Mouse (Mus musculus): ENCODE measurements at regions not wholly inside any gene's neighbourhood (a gene's known extent, or its start where the extent isn't known, plus 50 kb on each side); places are given as distances from the start of the nearest gene placed in this dataset.

GRCm38 (mm10) chr6:103335683-103336082, 174.7 kb upstream of the Chl1 start:
- H3K4me3 ChIP-seq (ENCODE audit: insufficient read depth, low read length): no peak overlapping the region
- TF ChIP-seq POLR2A (IDR thresholded peaks at IDR 0.05; ENCODE audit: low read depth, low read length) (no peak), CTCF (IDR thresholded peaks at IDR 0.05; ENCODE audit: borderline replicate concordance, insufficient read depth, low read length) (no peak)

GRCm38 (mm10) chr6:103339961-103340732, 170.2 kb upstream of the Chl1 start:
- TF ChIP-seq POLR2A (IDR thresholded peaks at IDR 0.05; ENCODE audit: low read depth, low read length) (no peak), CTCF (IDR thresholded peaks at IDR 0.05; ENCODE audit: borderline replicate concordance, insufficient read depth, low read length) (no peak)
- H3K27ac ChIP-seq (ENCODE audit: insufficient read depth, low read length): no peak overlapping the region
- no peaks in the 10 kb centered on the region for H3K4me1 ChIP-seq (ENCODE audit: control insufficient read depth, insufficient read depth, low read length)
- H3K4me3 ChIP-seq (ENCODE audit: insufficient read depth, low read length): no peak overlapping the region

More at GRCm38 (mm10) chr6:103335683-103336082, 174.7 kb upstream of the Chl1 start:
- Histone ChIP-seq H3K4me1 (ENCODE audit: control insufficient read depth, insufficient read depth, low read length) (no peaks in the 10 kb centered on the region), H3K27ac (ENCODE audit: insufficient read depth, low read length) (no peak overlapping the region)

- Histone ChIP-seq H3K27ac (ENCODE audit: insufficient read depth, low read length) (no peak overlapping the region), H3K4me1 (ENCODE audit: control insufficient read depth, insufficient read depth, low read length) (no peaks in the 10 kb centered on the region), H3K4me3 (ENCODE audit: insufficient read depth, low read length) (no peak overlapping the region)
- TF ChIP-seq CTCF (IDR thresholded peaks at IDR 0.05; ENCODE audit: borderline replicate concordance, insufficient read depth, low read length) (no peak), POLR2A (IDR thresholded peaks at IDR 0.05; ENCODE audit: low read depth, low read length) (no peak)
These were observed 166.9 kb upstream of the Chl1 start for GRCm38 (mm10) chr6:103343515-103343914.

GRCm38 (mm10) chr6:103344413-103344812, 166.0 kb upstream of the Chl1 start:
- no peak for TF ChIP-seq POLR2A (IDR thresholded peaks at IDR 0.05; ENCODE audit: low read depth, low read length)
- TF ChIP-seq CTCF (IDR thresholded peaks at IDR 0.05; ENCODE audit: borderline replicate concordance, insufficient read depth, low read length): no peak
- H3K4me1 ChIP-seq (ENCODE audit: control insufficient read depth, insufficient read depth, low read length): no peaks in the 10 kb centered on the region
- no peak overlapping the region for H3K27ac ChIP-seq (ENCODE audit: insufficient read depth, low read length)
- H3K4me3 ChIP-seq (ENCODE audit: insufficient read depth, low read length): no peak overlapping the region

GRCm38 (mm10) chr6:103345195-103345594, 165.2 kb upstream of the Chl1 start:
- Histone ChIP-seq H3K4me1 (ENCODE audit: control insufficient read depth, insufficient read depth, low read length) (no peaks in the 10 kb centered on the region), H3K4me3 (ENCODE audit: insufficient read depth, low read length) (no peak overlapping the region), H3K27ac (ENCODE audit: insufficient read depth, low read length) (no peak overlapping the region)
- TF ChIP-seq CTCF (IDR thresholded peaks at IDR 0.05; ENCODE audit: borderline replicate concordance, insufficient read depth, low read length) (no peak), POLR2A (IDR thresholded peaks at IDR 0.05; ENCODE audit: low read depth, low read length) (no peak)

GRCm38 (mm10) chr6:103352405-103353124, 157.8 kb upstream of the Chl1 start:
- H3K27ac ChIP-seq (ENCODE audit: insufficient read depth, low read length): peak overlapping the region; percentile 52
- no peak overlapping the region for H3K4me3 ChIP-seq (ENCODE audit: insufficient read depth, low read length)
- no peaks in the 10 kb centered on the region for H3K4me1 ChIP-seq (ENCODE audit: control insufficient read depth, insufficient read depth, low read length)
- TF ChIP-seq POLR2A (IDR thresholded peaks at IDR 0.05; ENCODE audit: low read depth, low read length): no peak
- TF ChIP-seq CTCF (IDR thresholded peaks at IDR 0.05; ENCODE audit: borderline replicate concordance, insufficient read depth, low read length): no peak

GRCm38 (mm10) chr6:103353346-103353745, 157.0 kb upstream of the Chl1 start:
- Histone ChIP-seq H3K27ac (ENCODE audit: insufficient read depth, low read length) (no peak overlapping the region; the same call in 1 of the 2 replicates), H3K4me3 (ENCODE audit: insufficient read depth, low read length) (no peak overlapping the region), H3K4me1 (ENCODE audit: control insufficient read depth, insufficient read depth, low read length) (no peaks in the 10 kb centered on the region)
- TF ChIP-seq POLR2A (IDR thresholded peaks at IDR 0.05; ENCODE audit: low read depth, low read length) (no peak), CTCF (IDR thresholded peaks at IDR 0.05; ENCODE audit: borderline replicate concordance, insufficient read depth, low read length) (no peak)

GRCm38 (mm10) chr6:103366782-103367491, 143.4 kb upstream of the Chl1 start:
- no peak overlapping the region for H3K27ac ChIP-seq (ENCODE audit: insufficient read depth, low read length)
- H3K4me3 ChIP-seq (ENCODE audit: insufficient read depth, low read length): no peak overlapping the region
- peaks cover 5% of the 10 kb centered on the region for H3K4me1 ChIP-seq (ENCODE audit: control insufficient read depth, insufficient read depth, low read length)
- no peak for TF ChIP-seq CTCF (IDR thresholded peaks at IDR 0.05; ENCODE audit: borderline replicate concordance, insufficient read depth, low read length)
- TF ChIP-seq POLR2A (IDR thresholded peaks at IDR 0.05; ENCODE audit: low read depth, low read length): no peak

GRCm38 (mm10) chr6:103374956-103375355, 135.4 kb upstream of the Chl1 start:
- Histone ChIP-seq H3K27ac (ENCODE audit: insufficient read depth, low read length) (no peak overlapping the region), H3K4me1 (ENCODE audit: control insufficient read depth, insufficient read depth, low read length) (no peaks in the 10 kb centered on the region), H3K4me3 (ENCODE audit: insufficient read depth, low read length) (no peak overlapping the region)
- TF ChIP-seq CTCF (IDR thresholded peaks at IDR 0.05; ENCODE audit: borderline replicate concordance, insufficient read depth, low read length) (no peak), POLR2A (IDR thresholded peaks at IDR 0.05; ENCODE audit: low read depth, low read length) (no peak)
